Mouse (Mus musculus) heart, postnatal 0 days (tissue): Measurements from ENCODE around the gene Atxn2l. TPM values are rescaled to one million over a fixed set of nuclear protein-coding genes. Genes with fewer than 3 reads are reported as not detected.

ENCODE experiments used
- ATAC-seq: fragments of 200-750 bp; cut with Nextera tagmentation; 2 replicates; pipeline ENCODE4 v1.8.0; 2017; ENCODE audit warnings: low read depth, moderate number of reproducible peaks, moderate library complexity; ENCODE audit not compliant: insufficient read depth
- DNase-seq: peaks from one replicate; pipeline ENCODE4 v3.0.0-alpha.2; 2016; ENCODE audit warnings: low spot score
- H3K27ac ChIP-seq: fragments of 300-500 bp; sonication (generic); 2 replicates; pipeline ENCODE4 v1.5.1; 2014; ENCODE audit warnings: low read depth, mild to moderate bottlenecking
- H3K27me3 ChIP-seq: fragments of 300-500 bp; sonication (generic); 2 replicates; pipeline ENCODE4 v1.6.1; 2014; ENCODE audit warnings: low read length, mixed read lengths; ENCODE audit not compliant: control insufficient read depth, insufficient read depth
- H3K36me3 ChIP-seq: fragments of 300-500 bp; sonication (generic); replicated peaks from 2 replicates; pipeline ENCODE4 v1.6.1; 2014; ENCODE audit warnings: low read length, mixed read lengths; ENCODE audit not compliant: control insufficient read depth, insufficient read depth
- H3K4me1 ChIP-seq: fragments of 300-500 bp; sonication (generic); 2 replicates; pipeline ENCODE4 v1.6.1; 2014; ENCODE audit warnings: antibody characterized with exemption; ENCODE audit not compliant: control insufficient read depth, insufficient read depth
- H3K4me2 ChIP-seq: fragments of 300-500 bp; sonication (generic); 2 replicates; pipeline ENCODE4 v1.6.1; 2014; ENCODE audit warnings: low read depth, mild to moderate bottlenecking, low read length, moderate library complexity
- H3K4me3 ChIP-seq: fragments of 300-500 bp; sonication (generic); 2 replicates; pipeline ENCODE4 v1.5.1; 2014; ENCODE audit warnings: low read depth, low read length
- H3K9ac ChIP-seq: fragments of 300-500 bp; sonication (generic); replicated peaks from 2 replicates; pipeline ENCODE4 v1.6.1; 2014; ENCODE audit warnings: low read depth, low read length, mixed read lengths
- H3K9me3 ChIP-seq: fragments of 300-500 bp; sonication (generic); replicated peaks from 2 replicates; pipeline ENCODE4 v1.6.1; 2016; ENCODE audit warnings: low read length; ENCODE audit not compliant: control insufficient read depth
- CTCF ChIP-seq: IDR thresholded peaks from 2 replicates; pipeline ENCODE4 v1.5.1; 2016; ENCODE audit warnings: antibody characterized with exemption, control low read depth, low read depth
- EP300 ChIP-seq: IDR thresholded peaks from 2 replicates; pipeline ENCODE4 v1.6.1; 2016; ENCODE audit warnings: antibody characterized with exemption, low read depth
- WGBS: fragments of 180-500 bp; shearing (Covaris S2); extraction: QIAGEN DNeasy Blood & Tissue Kit; methylation state at CpG from one replicate; pipeline ENCODE4 v1.1.7; 2014; 5-methylcytosine and 5-hydroxymethylcytosine counted together
- polyA plus RNA-seq: library from polyadenylated mRNA; unstranded; fragments of >200 nt; fragmentation: Nextera tagmentation; extraction: Ambion mirVana; gene quantifications from 2 replicates; pipeline ENCODE4 v1.2.1, GENCODE M21; 2015
- total RNA-seq: library from RNA; depleted of rRNA; stranded (reverse); fragments of >200 nt; gene quantifications from 2 replicates; pipeline ENCODE4 v1.2.3, GENCODE M21; 2014; ENCODE audit warnings: low replicate concordance; rRNA removed

The Atxn2l gene
- total RNA-seq (21.8 and 35.6 TPM in 2 replicates), polyA plus RNA-seq (13.4 and 14.1 TPM in 2 replicates)

DNA sequence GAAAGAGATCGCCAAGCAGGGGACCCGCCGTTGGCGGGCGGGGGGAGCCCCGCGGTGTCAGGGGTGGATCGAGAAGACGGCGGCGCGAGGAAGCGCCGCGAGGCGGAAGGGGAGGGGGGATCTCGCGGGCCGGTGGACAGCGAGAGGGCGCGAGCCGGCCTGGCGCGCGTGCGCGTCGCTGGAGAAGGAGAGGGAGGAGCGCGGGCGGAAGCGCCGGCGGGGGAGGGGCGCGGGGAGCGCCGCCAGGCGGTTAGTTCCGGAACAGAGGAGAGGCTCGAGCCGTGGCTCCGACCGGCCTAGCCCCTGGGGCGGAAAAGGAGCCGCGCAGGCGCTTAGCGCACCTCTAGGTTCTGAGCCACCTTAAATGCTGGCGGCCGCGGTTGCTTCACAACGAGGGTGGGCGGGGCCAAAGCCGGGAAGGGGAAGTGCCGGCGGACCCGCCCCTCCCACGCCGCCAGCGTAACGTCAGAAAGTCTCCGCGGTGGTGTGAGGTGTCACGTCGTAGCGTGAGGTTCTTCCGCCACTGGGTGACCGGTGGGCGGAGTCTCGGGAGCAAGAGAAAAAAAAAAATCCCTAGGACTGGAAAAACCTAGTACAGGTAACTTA lies at the start of gene Atxn2l:
Gene Atxn2l, minus strand, starts transcription at position 165 of the 606 bp plus-strand sequence.
- DNase-seq: peak; percentile 98
- H3K27ac ChIP-seq: peak within 1 kb of the TSS; percentile 99
- ATAC-seq: peak; percentile 86
- peaks cover 8% of the 10 kb centered on the region; the same call in 1 of the 2 replicates for H3K4me1 ChIP-seq
- TF ChIP-seq CTCF: peak; percentile 37
- TF ChIP-seq EP300: peak; percentile 70; the same call in 1 of the 2 replicates
- H3K27me3 ChIP-seq: no peaks in the 10 kb centered on the region
- H3K4me3 ChIP-seq: peak within 1 kb of the TSS; percentile 92
- H3K9ac ChIP-seq: peak within 1 kb of the TSS; percentile 98
- whole genome bisulfite sequencing: under 1% methylated on average over 61 of the region's 72 CpGs
- H3K4me2 ChIP-seq: peak within 1 kb of the TSS; percentile 93
- H3K9me3 ChIP-seq: no peaks in the 10 kb centered on the region
- H3K36me3 ChIP-seq: peaks cover 29% of the 10 kb centered on the region

DNA sequence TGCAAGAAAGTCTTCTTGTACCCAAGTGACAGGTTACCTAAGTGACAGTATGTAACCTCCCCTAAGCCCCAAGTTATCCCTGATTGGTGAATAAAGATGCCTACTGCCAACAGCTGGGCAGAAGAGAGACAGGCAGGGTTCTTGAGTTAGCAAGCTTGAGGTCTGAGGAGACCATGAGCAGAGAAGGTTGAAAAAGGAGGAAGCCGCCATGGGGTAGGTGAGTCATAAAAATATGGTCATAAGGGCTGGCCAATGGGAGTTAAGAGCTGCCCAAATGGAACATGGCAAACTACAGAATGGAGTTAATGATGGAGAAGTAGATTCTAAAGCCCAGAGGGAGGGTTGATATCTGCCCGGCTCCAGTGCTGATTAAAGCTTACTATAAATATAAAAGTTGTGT lies 42.4 kb upstream of the Atxn2l start:
- H3K4me1 ChIP-seq: no peaks in the 10 kb centered on the region
- H3K4me3 ChIP-seq: no peak overlapping the region
- H3K27me3 ChIP-seq: no peaks in the 10 kb centered on the region
- H3K9me3 ChIP-seq: no peaks in the 10 kb centered on the region
- TF ChIP-seq EP300 (no peak), CTCF (no peak)
- no peak for ATAC-seq
- H3K9ac ChIP-seq: no peak overlapping the region
- 77% methylated on average over 2 of the region's 2 CpGs for WGBS
- H3K27ac ChIP-seq: no peak overlapping the region
- peaks cover 64% of the 10 kb centered on the region for H3K36me3 ChIP-seq
- no peak overlapping the region for H3K4me2 ChIP-seq
- DNase-seq: no peak

GRCm38 (mm10) chr7:126541661-126542060 lies 38.4 kb upstream of the Atxn2l start:
- H3K4me1 ChIP-seq: no peaks in the 10 kb centered on the region
- DNase-seq (no peak), ATAC-seq (no peak)
- no peak for TF ChIP-seq CTCF
- no peak for TF ChIP-seq EP300
- no peak overlapping the region for H3K9ac ChIP-seq
- H3K27ac ChIP-seq: no peak overlapping the region
- WGBS: 66% methylated on average over 1 of the region's 1 CpGs
- H3K36me3 ChIP-seq: peaks cover 25% of the 10 kb centered on the region
- H3K27me3 ChIP-seq: peaks cover 6% of the 10 kb centered on the region; the same call in 1 of the 2 replicates
- no peak overlapping the region for H3K4me3 ChIP-seq
- H3K9me3 ChIP-seq: no peaks in the 10 kb centered on the region
- H3K4me2 ChIP-seq: no peak overlapping the region

- no peaks in the 10 kb centered on the region for H3K4me1 ChIP-seq
- no peak for ATAC-seq
- no peak overlapping the region for H3K4me2 ChIP-seq
- 54% methylated on average over 5 of the region's 5 CpGs for WGBS
- H3K9me3 ChIP-seq: no peaks in the 10 kb centered on the region
- peaks cover 8% of the 10 kb centered on the region; the same call in 1 of the 2 replicates for H3K27me3 ChIP-seq
- H3K36me3 ChIP-seq: no peaks in the 10 kb centered on the region
- DNase-seq: no peak
- no peak overlapping the region for H3K4me3 ChIP-seq
- H3K27ac ChIP-seq: no peak overlapping the region
- TF ChIP-seq EP300: no peak
- TF ChIP-seq CTCF: peak; percentile 31; the same call in 1 of the 2 replicates
- no peak overlapping the region for H3K9ac ChIP-seq
Measured at GRCm38 (mm10) chr7:126537820-126538585, 34.8 kb upstream of the Atxn2l start.

GRCm38 (mm10) chr7:126536466-126536865 lies 33.2 kb upstream of the Atxn2l start:
- Histone ChIP-seq H3K4me2 (peak overlapping the region; percentile 85), H3K9ac (no peak overlapping the region; the same call in 1 of the 2 replicates), H3K4me1 (no peaks in the 10 kb centered on the region), H3K4me3 (peak overlapping the region; percentile 54), H3K9me3 (no peaks in the 10 kb centered on the region), H3K36me3 (no peaks in the 10 kb centered on the region), H3K27ac (no peak overlapping the region), H3K27me3 (peaks cover 8% of the 10 kb centered on the region; the same call in 1 of the 2 replicates)
- TF ChIP-seq EP300: no peak
- no peak for TF ChIP-seq CTCF
- no peak for DNase-seq
- ATAC-seq: no peak
- 61% methylated on average over 9 of the region's 9 CpGs for whole genome bisulfite sequencing
